Mouse (Mus musculus): ENCODE measurements at regions not wholly inside any gene's neighbourhood (a gene's known extent, or its start where the extent isn't known, plus 50 kb on each side); places are given as distances from the start of the nearest gene placed in this dataset.

DNA sequence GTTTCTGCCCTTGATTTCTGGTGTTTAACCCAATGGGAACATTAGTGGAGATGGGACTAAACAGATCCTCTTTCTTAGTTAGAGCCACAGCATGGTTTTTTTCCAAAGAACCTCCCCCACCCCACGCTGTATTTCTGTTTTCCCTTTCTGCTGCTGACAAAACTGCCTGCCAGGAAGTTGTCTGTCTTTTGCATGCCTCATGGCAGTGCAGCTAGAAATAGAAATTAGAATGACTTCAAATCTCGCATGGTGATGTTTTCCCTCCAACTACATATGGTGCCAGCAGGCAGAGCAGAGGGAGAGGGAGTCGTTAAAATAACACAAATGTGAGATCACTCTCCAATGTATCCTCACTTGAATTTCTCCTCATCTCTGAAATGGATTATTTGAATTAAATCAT is 101.0 kb upstream of the Ankrd55 start:
- H3K27ac ChIP-seq (ENCODE audit: control insufficient read depth, insufficient read depth, low read depth, low read length), result no peak overlapping the region
- no peaks in the 10 kb centered on the region for H3K36me3 ChIP-seq (ENCODE audit: control insufficient read depth, insufficient read depth, low read length)
- H3K4me3 ChIP-seq (ENCODE audit: control insufficient read depth, low read depth, low read length), result no peak overlapping the region
- peaks cover 2% of the 10 kb centered on the region; the same call in 1 of the 2 replicates for H3K4me1 ChIP-seq (ENCODE audit: control insufficient read depth, insufficient read depth, low read length)
- TF ChIP-seq POLR2A (IDR thresholded peaks at IDR 0.05; ENCODE audit: control insufficient read depth, low read depth, low read length) (no peak), CTCF (IDR thresholded peaks at IDR 0.05; ENCODE audit: control insufficient read depth, insufficient read depth, insufficient replicate concordance, low read depth, low read length) (no peak)
- no peaks in the 10 kb centered on the region for H3K27me3 ChIP-seq (ENCODE audit: control insufficient read depth, insufficient read depth, low read length)

DNA sequence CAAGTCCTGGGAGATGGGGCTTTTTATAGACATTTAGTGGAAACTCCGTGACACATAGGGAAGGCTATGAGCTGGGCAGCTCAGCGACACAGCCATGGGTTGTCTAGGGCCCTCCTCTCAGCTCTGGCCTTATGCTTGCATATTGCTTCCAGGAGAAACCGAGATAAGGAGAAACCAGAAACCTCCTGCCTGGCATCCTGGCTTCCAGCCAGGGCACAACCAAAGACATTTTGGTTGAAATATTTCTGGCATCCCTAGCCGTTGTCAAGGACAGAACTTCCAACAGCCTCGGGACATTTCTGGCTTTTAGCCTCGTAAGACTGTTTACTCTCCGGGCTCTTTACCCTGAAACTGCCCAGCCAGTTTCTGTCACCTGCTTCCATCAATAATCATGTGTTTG is 99.9 kb upstream of the Ankrd55 start:
- Histone ChIP-seq H3K27me3 (ENCODE audit: control insufficient read depth, insufficient read depth, low read length) (no peaks in the 10 kb centered on the region), H3K4me3 (ENCODE audit: control insufficient read depth, low read depth, low read length) (no peak overlapping the region), H3K4me1 (ENCODE audit: control insufficient read depth, insufficient read depth, low read length) (peaks cover 2% of the 10 kb centered on the region; the same call in 1 of the 2 replicates), H3K36me3 (ENCODE audit: control insufficient read depth, insufficient read depth, low read length) (no peaks in the 10 kb centered on the region), H3K27ac (ENCODE audit: control insufficient read depth, insufficient read depth, low read depth, low read length) (no peak overlapping the region; the same call in 1 of the 2 replicates)
- TF ChIP-seq CTCF (IDR thresholded peaks at IDR 0.05; ENCODE audit: control insufficient read depth, insufficient read depth, insufficient replicate concordance, low read depth, low read length), result no peak
- TF ChIP-seq POLR2A (IDR thresholded peaks at IDR 0.05; ENCODE audit: control insufficient read depth, low read depth, low read length), result no peak

DNA sequence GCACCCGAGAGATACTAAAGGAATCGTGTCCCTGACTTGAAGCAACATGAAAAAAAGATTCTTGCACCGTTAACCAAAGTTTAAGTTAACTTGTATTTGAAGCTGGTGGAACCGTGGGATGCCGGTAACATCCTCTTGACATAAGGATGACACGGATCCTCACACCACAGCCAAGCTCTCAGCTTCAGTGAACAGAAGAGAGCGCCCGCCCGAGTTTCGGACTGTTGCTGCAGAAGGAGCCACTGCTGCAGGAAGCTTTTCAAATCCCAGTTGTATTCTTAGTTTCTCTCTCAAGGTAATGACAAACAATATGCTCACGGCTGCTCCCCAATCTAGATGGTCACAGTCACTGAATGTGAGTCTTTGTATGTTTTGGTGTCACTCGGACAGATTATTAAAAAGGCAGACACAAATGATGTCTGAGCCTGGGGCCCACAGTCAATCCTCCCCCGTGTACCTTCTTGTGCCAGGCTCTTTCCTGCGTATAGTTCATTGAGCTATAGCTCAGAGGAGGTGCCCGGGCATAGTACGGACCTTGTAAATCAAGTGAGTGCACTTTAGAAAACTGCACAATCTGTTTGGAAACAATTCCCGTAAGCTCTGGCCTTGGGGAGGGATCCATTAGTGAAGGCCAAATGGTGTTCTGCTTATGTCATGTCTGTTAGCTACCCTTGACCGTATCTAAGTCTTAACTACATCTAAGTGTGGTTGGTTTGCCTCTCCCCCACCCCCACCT is 99.3 kb upstream of the Ankrd55 start:
- H3K4me1 ChIP-seq (ENCODE audit: control insufficient read depth, insufficient read depth, low read length), result peaks cover 2% of the 10 kb centered on the region; the same call in 1 of the 2 replicates
- no peaks in the 10 kb centered on the region for H3K36me3 ChIP-seq (ENCODE audit: control insufficient read depth, insufficient read depth, low read length)
- TF ChIP-seq CTCF (IDR thresholded peaks at IDR 0.05; ENCODE audit: control insufficient read depth, insufficient read depth, insufficient replicate concordance, low read depth, low read length) (no peak), POLR2A (IDR thresholded peaks at IDR 0.05; ENCODE audit: control insufficient read depth, low read depth, low read length) (no peak)
- no peak overlapping the region for H3K4me3 ChIP-seq (ENCODE audit: control insufficient read depth, low read depth, low read length)
- no peaks in the 10 kb centered on the region for H3K27me3 ChIP-seq (ENCODE audit: control insufficient read depth, insufficient read depth, low read length)
- peak overlapping the region; percentile 55 for H3K27ac ChIP-seq (ENCODE audit: control insufficient read depth, insufficient read depth, low read depth, low read length)

DNA sequence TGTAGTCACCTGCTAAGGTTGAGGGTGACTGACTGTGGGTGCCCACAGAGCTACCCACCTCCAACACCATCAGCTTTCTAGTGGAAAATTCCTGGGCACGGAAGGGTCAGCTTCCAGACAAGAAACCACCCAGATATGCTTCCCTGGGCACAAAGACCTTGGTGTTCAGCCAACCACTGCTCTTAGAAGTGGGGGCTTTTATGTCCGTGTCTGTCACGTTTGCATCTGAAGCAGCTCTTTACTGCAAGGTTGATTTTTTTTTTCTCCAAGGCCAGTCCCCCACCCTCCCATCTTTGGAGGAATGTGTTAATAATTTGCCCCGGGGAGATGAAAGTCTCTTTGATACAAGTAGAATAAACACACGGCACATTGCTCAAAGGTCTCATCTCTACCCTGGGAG is 98.6 kb upstream of the Ankrd55 start:
- no peak for TF ChIP-seq CTCF (IDR thresholded peaks at IDR 0.05; ENCODE audit: control insufficient read depth, insufficient read depth, insufficient replicate concordance, low read depth, low read length)
- no peak overlapping the region for H3K27ac ChIP-seq (ENCODE audit: control insufficient read depth, insufficient read depth, low read depth, low read length)
- H3K4me3 ChIP-seq (ENCODE audit: control insufficient read depth, low read depth, low read length), result no peak overlapping the region
- no peaks in the 10 kb centered on the region for H3K36me3 ChIP-seq (ENCODE audit: control insufficient read depth, insufficient read depth, low read length)
- peaks cover 2% of the 10 kb centered on the region; the same call in 1 of the 2 replicates for H3K4me1 ChIP-seq (ENCODE audit: control insufficient read depth, insufficient read depth, low read length)
- no peaks in the 10 kb centered on the region for H3K27me3 ChIP-seq (ENCODE audit: control insufficient read depth, insufficient read depth, low read length)

DNA sequence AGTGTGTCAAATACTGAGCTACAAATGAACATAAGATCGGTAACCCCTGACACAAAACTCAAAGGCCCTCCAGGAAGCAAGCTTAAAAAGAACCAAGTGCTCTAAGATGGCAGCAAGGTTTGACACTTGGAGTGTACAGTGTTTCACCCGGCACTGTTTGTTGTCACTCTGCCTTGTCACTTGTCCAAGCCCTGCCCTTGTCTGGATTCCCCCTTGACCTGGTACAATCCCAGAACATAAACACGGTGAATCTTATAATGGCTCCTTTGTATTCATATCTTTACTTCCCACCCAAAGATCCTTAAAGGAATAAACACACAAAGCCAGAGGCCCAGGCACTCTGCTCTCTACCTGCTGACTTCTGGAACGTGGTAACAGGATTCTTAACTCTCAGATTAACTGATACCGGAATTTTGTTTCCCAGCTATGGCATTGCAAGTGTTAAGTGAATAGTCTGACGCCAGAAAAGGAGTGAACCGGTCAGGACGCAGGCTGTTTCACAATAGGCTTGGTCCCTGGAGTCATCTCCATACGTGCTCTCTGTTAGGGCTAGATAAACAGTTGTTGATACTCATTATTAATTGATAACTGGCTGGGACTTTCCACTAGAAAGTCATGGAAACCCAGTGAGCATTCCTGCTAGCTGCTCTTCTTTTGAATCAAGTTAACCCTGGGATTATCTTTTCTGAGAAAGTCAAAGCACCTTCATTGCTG is 95.9 kb upstream of the Ankrd55 start:
- H3K27me3 ChIP-seq (ENCODE audit: control insufficient read depth, insufficient read depth, low read length), result no peaks in the 10 kb centered on the region
- peaks cover 2% of the 10 kb centered on the region; the same call in 1 of the 2 replicates for H3K4me1 ChIP-seq (ENCODE audit: control insufficient read depth, insufficient read depth, low read length)

DNA sequence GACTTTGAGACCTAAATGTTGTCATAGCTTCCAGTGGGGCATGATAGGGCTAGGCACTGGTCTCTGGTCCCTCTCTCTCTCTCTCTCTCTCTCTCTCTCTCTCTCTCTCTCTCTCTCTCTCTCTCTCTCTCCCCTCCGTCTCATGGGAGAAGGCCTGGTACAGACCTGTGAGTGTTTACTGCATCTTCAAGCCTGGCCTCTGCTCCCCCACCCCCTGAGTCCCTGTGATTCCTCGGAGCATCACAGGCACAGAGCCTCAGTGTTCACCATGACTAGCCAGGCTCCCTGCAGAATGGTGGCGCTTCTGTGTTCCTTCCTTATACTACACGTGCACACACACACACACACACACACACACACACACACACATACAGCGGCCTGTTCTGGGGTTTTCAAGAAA is 94.6 kb upstream of the Ankrd55 start:
- Histone ChIP-seq H3K36me3 (ENCODE audit: control insufficient read depth, insufficient read depth, low read length) (no peaks in the 10 kb centered on the region), H3K4me1 (ENCODE audit: control insufficient read depth, insufficient read depth, low read length) (peaks cover 2% of the 10 kb centered on the region; the same call in 1 of the 2 replicates), H3K27me3 (ENCODE audit: control insufficient read depth, insufficient read depth, low read length) (no peaks in the 10 kb centered on the region), H3K27ac (ENCODE audit: control insufficient read depth, insufficient read depth, low read depth, low read length) (no peak overlapping the region), H3K4me3 (ENCODE audit: control insufficient read depth, low read depth, low read length) (no peak overlapping the region)
- TF ChIP-seq CTCF (IDR thresholded peaks at IDR 0.05; ENCODE audit: control insufficient read depth, insufficient read depth, insufficient replicate concordance, low read depth, low read length), result no peak
- TF ChIP-seq POLR2A (IDR thresholded peaks at IDR 0.05; ENCODE audit: control insufficient read depth, low read depth, low read length), result no peak

More for the DNA sequence above, 95.9 kb upstream of the Ankrd55 start:
- Histone ChIP-seq H3K27ac (ENCODE audit: control insufficient read depth, insufficient read depth, low read depth, low read length) (no peak overlapping the region), H3K4me3 (ENCODE audit: control insufficient read depth, low read depth, low read length) (no peak overlapping the region), H3K36me3 (ENCODE audit: control insufficient read depth, insufficient read depth, low read length) (no peaks in the 10 kb centered on the region)
- TF ChIP-seq POLR2A (IDR thresholded peaks at IDR 0.05; ENCODE audit: control insufficient read depth, low read depth, low read length) (no peak), CTCF (IDR thresholded peaks at IDR 0.05; ENCODE audit: control insufficient read depth, insufficient read depth, insufficient replicate concordance, low read depth, low read length) (no peak)

DNA sequence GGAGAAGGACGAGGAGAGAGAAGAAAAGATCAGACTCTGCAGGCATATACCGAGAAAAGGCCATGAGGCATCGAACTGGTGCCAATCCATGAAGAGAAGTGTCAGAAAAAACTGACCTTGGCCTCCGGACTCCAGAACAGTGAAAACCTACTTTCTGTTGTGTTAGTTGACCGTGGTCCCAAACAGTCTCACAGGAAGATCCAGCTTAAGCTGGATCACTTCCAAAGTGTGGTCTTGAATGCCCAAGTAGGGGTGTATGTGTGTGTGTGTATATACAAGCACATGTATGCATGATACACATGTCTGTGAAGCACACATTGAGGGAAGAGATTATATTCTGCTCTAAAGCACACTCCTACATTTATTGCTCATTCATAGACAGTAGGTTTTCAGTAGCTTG is 93.3 kb upstream of the Ankrd55 start:
- no peaks in the 10 kb centered on the region for H3K36me3 ChIP-seq (ENCODE audit: control insufficient read depth, insufficient read depth, low read length)
- no peak overlapping the region for H3K27ac ChIP-seq (ENCODE audit: control insufficient read depth, insufficient read depth, low read depth, low read length)
- H3K27me3 ChIP-seq (ENCODE audit: control insufficient read depth, insufficient read depth, low read length), result no peaks in the 10 kb centered on the region
- H3K4me1 ChIP-seq (ENCODE audit: control insufficient read depth, insufficient read depth, low read length), result no peaks in the 10 kb centered on the region
- TF ChIP-seq CTCF (IDR thresholded peaks at IDR 0.05; ENCODE audit: control insufficient read depth, insufficient read depth, insufficient replicate concordance, low read depth, low read length) (no peak), POLR2A (IDR thresholded peaks at IDR 0.05; ENCODE audit: control insufficient read depth, low read depth, low read length) (no peak)
- no peak overlapping the region for H3K4me3 ChIP-seq (ENCODE audit: control insufficient read depth, low read depth, low read length)
